Comparison of ENCODE assay signal across 11 mouse cellular contexts in the genomic region with DNA sequence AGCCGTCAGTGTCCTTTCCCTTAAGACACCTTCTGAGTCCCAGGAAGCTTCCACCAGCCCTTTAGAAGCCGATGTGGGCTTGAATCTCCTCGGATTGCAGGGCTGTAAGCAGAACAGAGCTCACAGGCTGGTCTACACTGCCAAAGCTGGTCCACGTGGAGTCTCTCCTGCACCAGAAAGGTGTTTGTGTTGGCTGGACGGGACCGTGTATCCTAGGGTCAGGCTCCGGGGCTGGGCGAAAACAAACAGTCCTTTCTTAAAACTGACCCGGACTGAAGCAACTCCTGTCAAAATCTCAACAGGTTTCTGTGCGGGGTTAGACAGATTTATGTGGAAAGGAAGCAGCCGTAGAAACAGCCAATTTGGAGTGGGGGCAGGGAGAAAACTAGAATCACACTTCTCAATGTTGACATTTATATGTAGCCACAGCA. TPM values are rescaled to one million over a fixed set of nuclear protein-coding genes. Genes with fewer than 3 reads are reported as not detected.
A peak's percentile ranks its signal among the peaks of the same experiment; 100 is the strongest.
DNase-seq lines count a peak whose midpoint lies in the region; ATAC-seq and TF ChIP-seq lines count a peak whose summit lies in the region.
"Had no signal": no experiment of that assay in that cellular context is flagged by ENCODE, and none has a peak within 500 bp of the region (broad histone marks: within the 10 kb centered on the region; RNA-seq: fewer than 3 reads in every experiment).

No protein-coding gene starts in this region.

- H3K4me3 ChIP-seq in liver, embryonic 13.5 days (replicated peaks) = peak overlapping the region; percentile 41
- H3K4me3 ChIP-seq in midbrain, embryonic 13.5 days (replicated peaks) = no peak overlapping the region
- H3K4me3 ChIP-seq in hindbrain, postnatal 0 days (ENCODE audit: low read length) = no peak overlapping the region

- peak overlapping the region; percentile 61 for H3K9ac ChIP-seq in liver, embryonic 13.5 days
- no peak overlapping the region for H3K9ac ChIP-seq in midbrain, embryonic 13.5 days (replicated peaks)
- H3K9ac ChIP-seq in hindbrain, postnatal 0 days (replicated peaks; ENCODE audit: low read length) = no peak overlapping the region

- H3K9me3 ChIP-seq in liver, embryonic 13.5 days (replicated peaks) = no peaks in the 10 kb centered on the region
- H3K9me3 ChIP-seq in midbrain, embryonic 13.5 days = no peaks in the 10 kb centered on the region
- no peaks in the 10 kb centered on the region for H3K9me3 ChIP-seq in hindbrain, postnatal 0 days (ENCODE audit: low read length)

- H3K4me2 ChIP-seq in liver, embryonic 13.5 days = peak overlapping the region; percentile 60
- no peak overlapping the region for H3K4me2 ChIP-seq in midbrain, embryonic 13.5 days (replicated peaks)
- H3K4me2 ChIP-seq in hindbrain, postnatal 0 days (ENCODE audit: low read depth, low read length) = no peak overlapping the region

- H3K27me3 ChIP-seq in liver, embryonic 13.5 days = no peaks in the 10 kb centered on the region
- H3K27me3 ChIP-seq in midbrain, embryonic 13.5 days = no peaks in the 10 kb centered on the region
- no peaks in the 10 kb centered on the region for H3K27me3 ChIP-seq in hindbrain, postnatal 0 days (ENCODE audit: insufficient read depth, low read length)

- H3K4me1 ChIP-seq in liver, embryonic 13.5 days (replicated peaks) = peaks cover 36% of the 10 kb centered on the region
- H3K4me1 ChIP-seq in midbrain, embryonic 13.5 days (replicated peaks) = no peaks in the 10 kb centered on the region; the same call in 1 of the 2 replicates
- no peaks in the 10 kb centered on the region for H3K4me1 ChIP-seq in hindbrain, postnatal 0 days (ENCODE audit: insufficient read depth, low read length)

- 20% methylated on average over 11 of the region's 11 CpGs for WGBS in liver, embryonic 13.5 days (ENCODE audit: insufficient replicate concordance)
- WGBS in midbrain, embryonic 13.5 days = 84% methylated on average over 11 of the region's 11 CpGs
- 77% methylated on average over 11 of the region's 11 CpGs for WGBS in hindbrain, postnatal 0 days

- no peaks in the 10 kb centered on the region for H3K36me3 ChIP-seq in liver, embryonic 13.5 days
- H3K36me3 ChIP-seq in midbrain, embryonic 13.5 days = no peaks in the 10 kb centered on the region
- H3K36me3 ChIP-seq in hindbrain, postnatal 0 days (ENCODE audit: insufficient read depth, low read length) = no peaks in the 10 kb centered on the region

- no peak for TF ChIP-seq CTCF in hindbrain, postnatal 0 days (IDR thresholded peaks at IDR 0.05; ENCODE audit: low read depth)

- H3K27ac ChIP-seq in liver, embryonic 13.5 days = peak overlapping the region; percentile 43; the same call in 1 of the 2 replicates
- no peak overlapping the region for H3K27ac ChIP-seq in midbrain, embryonic 13.5 days
- no peak overlapping the region for H3K27ac ChIP-seq in hindbrain, postnatal 0 days

- peak; percentile 28 for DNase-seq in embryo, embryonic 11 days
- DNase-seq in embryo, embryonic 9.5 days (ENCODE audit: extremely low spot score) = no peak
- peak; percentile 38 to 43 for DNase-seq in B cell, adult 2 months
- peak; percentile 19 for DNase-seq in kidney, adult 11 months
- no peak for DNase-seq in liver, embryonic 13.5 days
- DNase-seq in hindbrain, postnatal 0 days (ENCODE audit: low spot score) = no peak
- DNase-seq: adrenal gland, adult 2 months; heart, postnatal 14 days; left cerebral cortex, postnatal 4 days had no signal

- ATAC-seq in liver, embryonic 13.5 days (ENCODE audit: low read depth) = 0 out of 2 replicates have a peak, but pooled peaks have one; percentile 16
- no peak for ATAC-seq in midbrain, embryonic 13.5 days
- ATAC-seq in activated CD4-positive, CD25-positive, alpha-beta regulatory T cell, adult 4 months = no peak
- ATAC-seq in hindbrain, postnatal 0 days = no peak

RNA-seq across cellular contexts. Expression of a gene that starts 48.2 kb away (rescaled TPM):
- 9.4 and 11.4 TPM in 2 replicates for polyA plus RNA-seq in liver, embryonic 13.5 days (2015; fragmentation: Nextera tagmentation; extraction: Ambion mirVana)
- 30.4 and 32.3 TPM in 2 replicates for polyA plus RNA-seq in midbrain, embryonic 13.5 days (2015; fragmentation: Nextera tagmentation; extraction: Ambion mirVana)
- 10 to 100 TPM; 16.9 to 23.7 TPM for polyA plus RNA-seq in activated CD4-positive, CD25-positive, alpha-beta regulatory T cell, adult 4 months (2017; shearing (Covaris generic))
- 11.7 and 14.2 TPM in 2 replicates for total RNA-seq in hindbrain, postnatal 0 days (2014; rRNA removed)
- 27.6 and 27.7 TPM in 2 replicates for polyA plus RNA-seq in hindbrain, postnatal 0 days (2015; fragmentation: Nextera tagmentation; extraction: Ambion mirVana)

Comparison
In these comparisons a context has a peak if more than half of its experiments do, and no peak if none do; other contexts are left out.
1. DNase-seq: peak in embryo, embryonic 11 days (single experiment), B cell, adult 2 months (2 of 2) and kidney, adult 11 months (single experiment); none in embryo, embryonic 9.5 days (single experiment), liver, embryonic 13.5 days (single experiment) and hindbrain, postnatal 0 days (single experiment).